Mouse (Mus musculus) midbrain, embryonic 13.5 days (tissue): ENCODE measurements at regions not wholly inside any gene's neighbourhood (a gene's known extent, or its start where the extent isn't known, plus 50 kb on each side); places are given as distances from the start of the nearest gene placed in this dataset.

Experiments used
- ATAC-seq: fragments of 200-750 bp; cut with Nextera tagmentation; 2 replicates; pipeline ENCODE4 v1.8.0; 2017; ENCODE audit warnings: mild to moderate bottlenecking, moderate TSS enrichment, moderate library complexity
- H3K27ac ChIP-seq: fragments of 300-500 bp; sonication (generic); 2 replicates; pipeline ENCODE4 v1.5.1; 2015; ENCODE audit warnings: inconsistent platforms, mild to moderate bottlenecking, moderate library complexity
- H3K27me3 ChIP-seq: fragments of 300-500 bp; sonication (generic); 2 replicates; pipeline ENCODE4 v1.6.1; 2015; ENCODE audit warnings: mild to moderate bottlenecking, inconsistent platforms
- H3K36me3 ChIP-seq: fragments of 300-500 bp; sonication (generic); 2 replicates; pipeline ENCODE4 v1.6.1; 2015; ENCODE audit warnings: mild to moderate bottlenecking, inconsistent platforms
- H3K4me1 ChIP-seq: fragments of 300-500 bp; sonication (generic); replicated peaks from 2 replicates; pipeline ENCODE4 v1.6.1; 2015; ENCODE audit warnings: inconsistent platforms
- H3K4me2 ChIP-seq: fragments of 300-500 bp; sonication (generic); replicated peaks from 2 replicates; pipeline ENCODE4 v1.6.1; 2015; ENCODE audit warnings: moderate library complexity, mild to moderate bottlenecking, inconsistent platforms
- H3K4me3 ChIP-seq: fragments of 300-500 bp; sonication (generic); replicated peaks from 2 replicates; pipeline ENCODE4 v1.5.1; 2015; ENCODE audit warnings: mild to moderate bottlenecking, inconsistent platforms
- H3K9ac ChIP-seq: fragments of 300-500 bp; sonication (generic); replicated peaks from 2 replicates; pipeline ENCODE4 v1.6.1; 2015; ENCODE audit warnings: mild to moderate bottlenecking, inconsistent platforms
- H3K9me3 ChIP-seq: fragments of 300-500 bp; sonication (generic); 2 replicates; pipeline ENCODE4 v1.6.1; 2016; ENCODE audit warnings: mild to moderate bottlenecking, inconsistent platforms
- WGBS: fragments of 180-500 bp; shearing (Covaris S2); methylation state at CpG from one replicate; pipeline ENCODE4 v1.1.7; 2015; 5-methylcytosine and 5-hydroxymethylcytosine counted together

- no peak for ATAC-seq
- WGBS = 96% methylated on average over 5 of the region's 5 CpGs
- H3K36me3 ChIP-seq = no peaks in the 10 kb centered on the region
- no peak overlapping the region for H3K27ac ChIP-seq
- no peaks in the 10 kb centered on the region for H3K9me3 ChIP-seq
- no peak overlapping the region for H3K4me2 ChIP-seq
- no peaks in the 10 kb centered on the region for H3K4me1 ChIP-seq
- no peak overlapping the region for H3K9ac ChIP-seq
- no peaks in the 10 kb centered on the region for H3K27me3 ChIP-seq
- H3K4me3 ChIP-seq = no peak overlapping the region
These were observed 601.7 kb downstream of the Bcl11a start for GRCm38 (mm10) chr11:24679581-24679980.

GRCm38 (mm10) chr11:24682423-24682822, 604.6 kb downstream of the Bcl11a start:
- no peak overlapping the region for H3K27ac ChIP-seq
- 94% methylated on average over 4 of the region's 4 CpGs for WGBS
- H3K36me3 ChIP-seq = no peaks in the 10 kb centered on the region
- no peak overlapping the region for H3K9ac ChIP-seq
- H3K4me2 ChIP-seq = no peak overlapping the region
- no peaks in the 10 kb centered on the region for H3K27me3 ChIP-seq
- ATAC-seq = no peak
- no peaks in the 10 kb centered on the region for H3K4me1 ChIP-seq
- H3K9me3 ChIP-seq = no peaks in the 10 kb centered on the region
- H3K4me3 ChIP-seq = no peak overlapping the region

DNA sequence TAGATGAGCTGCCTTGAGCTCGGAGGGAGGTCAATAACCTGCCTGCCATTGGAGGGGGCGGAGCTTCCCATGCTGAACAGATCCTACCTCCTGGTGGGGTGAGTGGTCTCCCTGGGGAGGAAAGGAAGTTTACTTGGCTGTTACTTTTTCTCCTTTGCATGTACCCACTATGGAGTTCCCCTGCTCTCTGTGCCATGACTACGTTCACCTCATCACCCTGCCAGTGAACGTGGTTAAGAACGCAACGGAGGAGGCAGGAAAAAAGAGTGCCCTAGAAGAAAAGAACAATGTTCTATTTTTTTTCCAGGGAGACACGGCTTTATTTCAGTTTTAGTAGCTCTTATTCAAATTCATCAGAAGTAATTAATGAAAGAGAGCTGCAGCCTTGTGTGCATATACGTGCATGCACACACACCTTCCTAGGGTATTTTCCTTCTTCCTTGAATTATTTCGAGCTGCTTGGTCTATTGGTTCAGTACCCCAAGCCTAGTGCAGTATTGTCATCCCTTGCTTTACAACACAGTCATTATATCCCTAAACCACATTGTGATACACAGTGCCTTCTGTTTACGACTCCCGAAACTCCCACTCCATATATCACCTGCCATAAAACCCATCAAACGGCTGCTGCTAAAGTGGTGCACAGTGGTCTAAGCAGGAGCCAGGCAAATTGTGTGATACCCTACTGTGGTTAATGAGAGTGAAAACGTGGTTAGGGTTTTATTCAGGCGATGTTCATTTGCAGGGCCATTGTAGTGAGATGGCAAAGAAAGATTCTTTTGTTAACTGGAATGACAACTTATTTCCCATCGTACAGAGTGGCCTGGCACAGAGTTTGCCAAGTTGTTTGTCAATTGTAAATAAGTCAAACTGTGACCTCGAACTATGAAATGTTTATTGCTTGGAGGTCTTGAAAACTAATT, 608.0 kb downstream of the Bcl11a start:
- no peak overlapping the region for H3K4me2 ChIP-seq
- no peak for ATAC-seq
- H3K4me3 ChIP-seq = no peak overlapping the region
- H3K36me3 ChIP-seq = no peaks in the 10 kb centered on the region
- no peak overlapping the region for H3K27ac ChIP-seq
- 77% methylated on average over 16 of the region's 16 CpGs for WGBS
- no peak overlapping the region for H3K9ac ChIP-seq
- no peaks in the 10 kb centered on the region for H3K4me1 ChIP-seq
- no peaks in the 10 kb centered on the region for H3K27me3 ChIP-seq
- H3K9me3 ChIP-seq = no peaks in the 10 kb centered on the region

DNA sequence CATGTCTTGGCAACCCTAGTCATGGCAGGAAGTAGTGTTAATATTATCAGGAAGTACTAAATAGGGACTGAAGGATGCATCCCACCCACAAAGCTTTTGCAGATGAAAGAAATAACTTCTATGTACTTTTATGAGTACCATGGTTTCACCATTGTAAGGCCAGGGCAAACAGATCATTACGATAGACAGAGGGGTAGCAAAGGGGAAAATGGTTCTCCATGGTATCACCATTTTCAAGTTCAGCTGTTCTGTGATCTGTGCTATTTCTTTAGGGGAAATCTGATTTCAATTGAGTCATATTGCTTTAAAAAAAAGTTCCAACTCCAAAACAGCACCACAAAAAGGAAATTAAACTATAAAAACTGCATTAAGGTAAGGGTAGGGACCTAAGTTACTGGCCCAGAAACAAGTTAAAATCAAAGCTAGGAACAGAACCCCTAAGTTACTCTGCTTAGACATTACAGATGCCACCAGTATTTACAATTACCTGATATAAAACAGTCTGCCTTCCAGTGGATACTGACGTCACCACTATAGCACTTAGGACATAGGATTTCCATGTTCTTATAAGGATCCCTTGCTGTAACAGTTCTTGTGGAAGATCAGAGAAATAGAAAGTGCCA, 610.4 kb downstream of the Bcl11a start:
- WGBS = 93% methylated on average over 2 of the region's 2 CpGs
- Histone ChIP-seq H3K4me3 (no peak overlapping the region), H3K27me3 (no peaks in the 10 kb centered on the region), H3K27ac (no peak overlapping the region), H3K4me2 (no peak overlapping the region), H3K36me3 (no peaks in the 10 kb centered on the region), H3K9ac (no peak overlapping the region), H3K4me1 (no peaks in the 10 kb centered on the region), H3K9me3 (no peaks in the 10 kb centered on the region)
- ATAC-seq = no peak

DNA sequence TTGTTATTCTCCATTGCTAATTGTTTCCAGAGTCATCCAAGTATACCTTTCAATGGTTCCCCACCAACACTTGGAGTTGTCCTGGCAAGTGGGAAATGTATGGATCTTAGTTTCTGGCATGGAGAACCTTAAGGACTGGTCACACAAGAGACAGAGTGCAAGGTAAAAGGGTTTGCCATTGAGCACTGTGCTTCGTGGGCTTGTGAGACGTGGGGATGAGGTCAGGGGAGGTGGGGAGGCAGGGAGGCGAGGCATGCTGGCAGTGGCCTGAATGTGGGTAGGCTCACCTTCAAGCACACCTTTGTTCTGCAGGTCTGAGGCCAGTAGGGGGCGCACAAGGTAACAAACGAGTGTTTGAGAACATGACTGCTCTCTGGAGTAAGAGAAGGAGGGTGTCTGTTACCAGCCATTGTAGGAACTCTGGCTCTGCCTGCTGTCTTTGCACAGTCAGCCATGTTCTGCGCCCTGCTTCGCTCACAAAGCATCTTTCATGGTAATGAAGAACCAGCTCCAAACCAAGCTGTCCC, 612.0 kb downstream of the Bcl11a start:
- Histone ChIP-seq H3K27ac (no peak overlapping the region), H3K9ac (no peak overlapping the region), H3K4me2 (no peak overlapping the region), H3K9me3 (no peaks in the 10 kb centered on the region), H3K4me1 (peaks cover 5% of the 10 kb centered on the region; the same call in 1 of the 2 replicates), H3K4me3 (no peak overlapping the region), H3K27me3 (no peaks in the 10 kb centered on the region), H3K36me3 (no peaks in the 10 kb centered on the region)
- ATAC-seq = no peak
- WGBS = 41% methylated on average over 7 of the region's 7 CpGs

- Histone ChIP-seq H3K4me3 (no peak overlapping the region), H3K9me3 (no peaks in the 10 kb centered on the region), H3K27me3 (no peaks in the 10 kb centered on the region), H3K27ac (no peak overlapping the region), H3K4me2 (no peak overlapping the region), H3K4me1 (peaks cover 13% of the 10 kb centered on the region; the same call in 1 of the 2 replicates), H3K9ac (no peak overlapping the region), H3K36me3 (no peaks in the 10 kb centered on the region)
- no peak for ATAC-seq
- 87% methylated on average over 6 of the region's 6 CpGs for WGBS
These were observed 616.1 kb downstream of the Bcl11a start for GRCm38 (mm10) chr11:24693926-24694325.

DNA sequence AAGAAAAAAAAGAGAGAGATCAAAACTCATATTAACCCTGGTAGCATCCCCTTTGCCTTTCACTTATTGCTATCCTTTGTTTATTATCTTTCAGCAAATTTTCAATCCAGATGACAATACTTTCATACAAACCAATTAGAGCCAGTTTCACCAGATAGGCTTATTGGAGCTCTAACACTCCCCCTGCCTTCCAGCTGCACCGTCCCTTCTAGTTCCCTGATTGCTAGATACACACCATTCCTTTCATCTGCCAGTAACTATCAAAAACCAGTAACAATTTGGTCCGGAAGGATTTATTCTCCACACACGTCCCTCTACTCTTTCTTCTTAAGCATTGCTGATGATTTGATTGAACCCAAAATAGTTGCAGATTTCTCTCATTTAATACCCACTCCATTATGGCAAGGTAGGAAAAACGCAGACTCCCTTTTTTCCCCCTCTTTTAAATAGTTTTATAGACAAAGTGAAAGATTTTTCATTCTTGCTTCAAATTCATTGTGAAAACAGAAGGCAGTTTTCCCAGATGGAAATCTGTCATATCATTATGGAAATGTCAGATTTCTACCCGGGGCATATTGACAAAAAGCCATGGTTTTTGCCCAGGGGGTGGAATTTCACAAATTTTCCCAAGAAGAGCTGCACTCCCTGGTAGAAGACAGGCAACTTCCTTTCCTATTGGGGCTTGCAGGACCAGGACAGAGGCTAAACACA, 617.3 kb downstream of the Bcl11a start:
- ATAC-seq = no peak
- Histone ChIP-seq H3K4me3 (no peak overlapping the region), H3K4me2 (no peak overlapping the region), H3K9ac (no peak overlapping the region), H3K27me3 (no peaks in the 10 kb centered on the region), H3K4me1 (peaks cover 13% of the 10 kb centered on the region; the same call in 1 of the 2 replicates), H3K27ac (no peak overlapping the region), H3K36me3 (no peaks in the 10 kb centered on the region), H3K9me3 (no peaks in the 10 kb centered on the region)
- WGBS = 43% methylated on average over 5 of the region's 5 CpGs

GRCm38 (mm10) chr11:24696561-24696960, 618.7 kb downstream of the Bcl11a start:
- Histone ChIP-seq H3K9ac (no peak overlapping the region), H3K9me3 (no peaks in the 10 kb centered on the region), H3K27ac (no peak overlapping the region), H3K4me3 (no peak overlapping the region), H3K27me3 (no peaks in the 10 kb centered on the region), H3K4me2 (no peak overlapping the region), H3K4me1 (peaks cover 13% of the 10 kb centered on the region; the same call in 1 of the 2 replicates), H3K36me3 (no peaks in the 10 kb centered on the region)
- ATAC-seq = no peak
- WGBS = 47% methylated on average over 7 of the region's 7 CpGs

DNA sequence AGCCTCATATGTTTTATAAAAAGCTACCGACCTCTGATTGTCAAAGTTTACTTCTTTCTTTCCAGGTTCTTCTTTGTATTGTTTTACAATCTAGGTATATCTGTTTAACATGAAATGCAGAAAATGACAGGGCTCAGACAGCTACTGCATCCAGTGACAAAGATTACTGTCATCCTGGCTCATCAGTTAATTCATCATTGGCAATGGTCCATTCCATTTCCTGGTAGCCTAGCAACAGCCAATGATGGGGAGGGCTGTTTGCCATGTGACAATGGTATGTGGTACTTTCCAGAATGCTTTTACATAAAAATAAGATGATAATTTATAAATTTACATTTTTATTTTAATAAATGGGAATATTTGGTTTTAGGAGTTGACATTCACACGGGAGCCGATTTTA, 630.9 kb downstream of the Bcl11a start:
- ATAC-seq = no peak
- no peaks in the 10 kb centered on the region for H3K4me1 ChIP-seq
- no peak overlapping the region for H3K4me2 ChIP-seq
- no peak overlapping the region for H3K27ac ChIP-seq
- H3K9me3 ChIP-seq = no peaks in the 10 kb centered on the region
- no peak overlapping the region for H3K9ac ChIP-seq
- no peaks in the 10 kb centered on the region for H3K27me3 ChIP-seq
- no peak overlapping the region for H3K4me3 ChIP-seq
- WGBS = 82% methylated on average over 3 of the region's 3 CpGs
- no peaks in the 10 kb centered on the region for H3K36me3 ChIP-seq

DNA sequence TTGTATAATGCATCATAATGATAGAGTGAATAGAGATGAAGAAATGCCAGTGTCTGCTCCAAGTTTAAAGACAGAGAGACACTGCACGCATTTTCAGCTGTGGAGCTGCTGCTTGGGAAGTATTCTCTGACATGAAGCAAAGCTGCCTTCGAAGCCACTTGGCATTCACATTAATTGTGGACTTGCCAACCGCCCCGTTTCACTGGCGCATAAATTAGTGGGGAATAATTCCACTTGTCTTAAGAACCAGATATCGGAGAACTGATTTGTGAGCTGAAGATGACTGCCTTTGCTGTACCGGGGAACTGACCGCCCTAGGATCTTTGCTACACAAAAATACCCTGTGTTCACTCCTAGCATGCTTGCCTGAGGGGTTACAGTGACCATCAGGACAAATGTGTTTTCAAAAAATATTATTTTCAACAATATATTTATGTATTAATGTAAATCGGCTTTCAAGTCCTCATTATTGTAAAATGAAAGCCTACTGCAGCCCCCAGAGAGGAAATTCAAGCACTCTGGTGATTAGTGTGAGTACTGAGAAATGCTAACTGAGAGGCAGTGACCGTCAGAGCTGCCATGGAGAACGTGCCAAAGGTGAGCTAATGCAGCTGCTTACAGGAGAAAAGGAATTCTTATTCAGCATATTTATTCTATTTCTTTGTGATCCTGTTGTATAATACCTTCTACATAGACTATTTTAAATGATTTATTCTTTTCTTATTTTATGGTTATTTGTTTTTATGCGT, 638.9 kb downstream of the Bcl11a start:
- H3K27me3 ChIP-seq = no peaks in the 10 kb centered on the region
- 48% methylated on average over 12 of the region's 12 CpGs for WGBS
- no peak overlapping the region for H3K9ac ChIP-seq
- H3K27ac ChIP-seq = 0 out of 2 replicates have a peak overlapping the region, but pooled peaks have one; percentile 31
- H3K9me3 ChIP-seq = no peaks in the 10 kb centered on the region
- no peaks in the 10 kb centered on the region for H3K36me3 ChIP-seq
- peaks cover 17% of the 10 kb centered on the region for H3K4me1 ChIP-seq
- no peak overlapping the region for H3K4me2 ChIP-seq
- H3K4me3 ChIP-seq = no peak overlapping the region
- peak; percentile 58; the same call in 1 of the 2 replicates for ATAC-seq

- Histone ChIP-seq H3K4me3 (no peak overlapping the region), H3K4me2 (no peak overlapping the region), H3K27ac (no peak overlapping the region), H3K36me3 (no peaks in the 10 kb centered on the region), H3K9ac (no peak overlapping the region), H3K27me3 (no peaks in the 10 kb centered on the region), H3K4me1 (no peaks in the 10 kb centered on the region), H3K9me3 (no peaks in the 10 kb centered on the region)
- ATAC-seq = no peak
- 85% methylated on average over 5 of the region's 5 CpGs for WGBS
These were observed 646.5 kb downstream of the Bcl11a start for GRCm38 (mm10) chr11:24724259-24724937.
